Mouse (Mus musculus) intestine, embryonic 14.5 days (tissue): ENCODE results near the gene Fyb. TPM values are rescaled to one million over a fixed set of nuclear protein-coding genes. Genes with fewer than 3 reads are reported as not detected.

Source experiments
- ATAC-seq: fragments of 200-750 bp; cut with Nextera tagmentation; replicated peaks from 2 replicates; pipeline ENCODE4 v1.8.0; 2017; ENCODE audit warnings: low read depth, moderate number of reproducible peaks, moderate TSS enrichment, moderate library complexity; ENCODE audit not compliant: low FRiP score, low TSS enrichment
- DNase-seq: peaks from one replicate; pipeline ENCODE4 v3.0.0-alpha.2; 2018; ENCODE audit warnings: low spot score
- H3K27ac ChIP-seq: fragments of 300-500 bp; sonication (generic); 2 replicates; pipeline ENCODE4 v1.5.1; 2014; ENCODE audit warnings: low read depth, mild to moderate bottlenecking, control low read depth
- H3K27me3 ChIP-seq: fragments of 300-500 bp; sonication (generic); replicated peaks from 2 replicates; pipeline ENCODE4 v1.6.1; 2014; ENCODE audit warnings: low read length, control low read depth; ENCODE audit not compliant: control insufficient read depth, insufficient read depth
- H3K36me3 ChIP-seq: fragments of 300-500 bp; sonication (generic); 2 replicates; pipeline ENCODE4 v1.6.1; 2014; ENCODE audit warnings: low read length, control low read depth; ENCODE audit not compliant: control insufficient read depth, insufficient read depth
- H3K4me1 ChIP-seq: fragments of 300-500 bp; sonication (generic); replicated peaks from 2 replicates; pipeline ENCODE4 v1.6.1; 2014; ENCODE audit warnings: low read length, control low read depth, mixed read lengths; ENCODE audit not compliant: control insufficient read depth, insufficient read depth
- H3K4me2 ChIP-seq: fragments of 300-500 bp; sonication (generic); 2 replicates; pipeline ENCODE4 v1.6.1; 2014; ENCODE audit warnings: low read length
- H3K4me3 ChIP-seq: fragments of 300-500 bp; sonication (generic); 2 replicates; pipeline ENCODE4 v1.5.1; 2014; ENCODE audit warnings: low read depth, low read length, control low read depth, mixed read lengths
- H3K9ac ChIP-seq: fragments of 300-500 bp; sonication (generic); 2 replicates; pipeline ENCODE4 v1.6.1; 2014; ENCODE audit warnings: mild to moderate bottlenecking, low read length
- H3K9me3 ChIP-seq: fragments of 300-500 bp; sonication (generic); 2 replicates; pipeline ENCODE4 v1.6.1; 2016; ENCODE audit warnings: low read length, control low read depth; ENCODE audit not compliant: control insufficient read depth
- WGBS: fragments of 180-500 bp; shearing (Covaris S2); extraction: QIAGEN DNeasy Blood & Tissue Kit; methylation state at CpG from one replicate; pipeline ENCODE4 v1.1.7; 2014; 5-methylcytosine and 5-hydroxymethylcytosine counted together
- polyA plus RNA-seq: library from polyadenylated mRNA; unstranded; fragments of >200 nt; fragmentation: Nextera tagmentation; extraction: Ambion mirVana; gene quantifications from 2 replicates; pipeline ENCODE4 v1.2.1, GENCODE M21; 2014

Fyb gene
- 4.8 and 7.1 TPM in 2 replicates for polyA plus RNA-seq

- Histone ChIP-seq H3K27me3 (no peaks in the 10 kb centered on the region), H3K9ac (no peak within 1 kb of the TSS), H3K4me3 (no peak within 1 kb of the TSS), H3K9me3 (no peaks in the 10 kb centered on the region), H3K27ac (no peak within 1 kb of the TSS), H3K36me3 (no peaks in the 10 kb centered on the region), H3K4me2 (no peak within 1 kb of the TSS), H3K4me1 (no peaks in the 10 kb centered on the region)
- ATAC-seq (no peak), DNase-seq (no peak)
- 61% methylated on average over 8 of the region's 8 CpGs for WGBS
These were observed at the start of gene Fyb for GRCm38 (mm10) chr15:6522653-6523167. Fyb (plus strand) TSS chr15:6522853.

- no peaks in the 10 kb centered on the region for H3K27me3 ChIP-seq
- DNase-seq (no peak), ATAC-seq (no peak)
- no peak overlapping the region for H3K9ac ChIP-seq
- H3K27ac ChIP-seq = no peak overlapping the region
- 66% methylated on average over 3 of the region's 3 CpGs for WGBS
- no peak overlapping the region for H3K4me2 ChIP-seq
- H3K9me3 ChIP-seq = 0 out of 2 replicates have a peak, but pooled peaks cover 4% of the 10 kb centered on the region
- no peaks in the 10 kb centered on the region for H3K36me3 ChIP-seq
- H3K4me1 ChIP-seq = no peaks in the 10 kb centered on the region
- H3K4me3 ChIP-seq = no peak overlapping the region
These were observed 39.1 kb upstream of the Fyb start for GRCm38 (mm10) chr15:6483561-6483960.

GRCm38 (mm10) chr15:6492386-6492785 lies 30.3 kb upstream of the Fyb start:
- Histone ChIP-seq H3K9ac (no peak overlapping the region), H3K27ac (no peak overlapping the region), H3K27me3 (no peaks in the 10 kb centered on the region), H3K9me3 (no peaks in the 10 kb centered on the region), H3K36me3 (no peaks in the 10 kb centered on the region), H3K4me1 (no peaks in the 10 kb centered on the region), H3K4me2 (no peak overlapping the region), H3K4me3 (no peak overlapping the region)
- DNase-seq (no peak), ATAC-seq (no peak)
- 95% methylated on average over 2 of the region's 2 CpGs for whole genome bisulfite sequencing

- H3K36me3 ChIP-seq = no peaks in the 10 kb centered on the region
- ATAC-seq = no peak
- no peak overlapping the region for H3K4me3 ChIP-seq
- no peaks in the 10 kb centered on the region for H3K4me1 ChIP-seq
- H3K27me3 ChIP-seq = no peaks in the 10 kb centered on the region
- no peak overlapping the region for H3K27ac ChIP-seq
- WGBS = 87% methylated on average over 10 of the region's 10 CpGs
- H3K9me3 ChIP-seq = no peaks in the 10 kb centered on the region
- DNase-seq = no peak
- H3K9ac ChIP-seq = no peak overlapping the region
- H3K4me2 ChIP-seq = no peak overlapping the region
These were observed 24.1 kb upstream of the Fyb start for GRCm38 (mm10) chr15:6498396-6499070.

GRCm38 (mm10) chr15:6500787-6501186 lies 21.9 kb upstream of the Fyb start:
- Histone ChIP-seq H3K36me3 (no peaks in the 10 kb centered on the region), H3K4me3 (no peak overlapping the region), H3K9ac (no peak overlapping the region), H3K27ac (no peak overlapping the region), H3K27me3 (no peaks in the 10 kb centered on the region), H3K4me2 (no peak overlapping the region), H3K4me1 (no peaks in the 10 kb centered on the region), H3K9me3 (no peaks in the 10 kb centered on the region)
- ATAC-seq = no peak
- WGBS = 50% methylated on average over 1 of the region's 1 CpGs
- no peak for DNase-seq

- Histone ChIP-seq H3K27me3 (no peaks in the 10 kb centered on the region), H3K4me3 (no peak overlapping the region), H3K4me2 (no peak overlapping the region), H3K36me3 (no peaks in the 10 kb centered on the region), H3K4me1 (no peaks in the 10 kb centered on the region), H3K9ac (no peak overlapping the region), H3K27ac (no peak overlapping the region), H3K9me3 (no peaks in the 10 kb centered on the region)
- no peak for ATAC-seq
- no peak for DNase-seq
- 93% methylated on average over 1 of the region's 1 CpGs for WGBS
These were observed 5.1 kb upstream of the Fyb start for GRCm38 (mm10) chr15:6517525-6517924.

- H3K27me3 ChIP-seq = no peaks in the 10 kb centered on the region
- WGBS = 86% methylated on average over 19 of the region's 19 CpGs
- no peak overlapping the region for H3K4me3 ChIP-seq
- H3K27ac ChIP-seq = no peak overlapping the region
- H3K4me2 ChIP-seq = no peak overlapping the region
- ATAC-seq (no peak), DNase-seq (no peak)
- H3K36me3 ChIP-seq = no peaks in the 10 kb centered on the region
- no peaks in the 10 kb centered on the region for H3K4me1 ChIP-seq
- no peak overlapping the region for H3K9ac ChIP-seq
- H3K9me3 ChIP-seq = no peaks in the 10 kb centered on the region
These were observed 3.0 kb upstream of the Fyb start for GRCm38 (mm10) chr15:6519417-6520255.

GRCm38 (mm10) chr15:6520505-6521155 lies 2.0 kb upstream of the Fyb start:
- H3K4me1 ChIP-seq = no peaks in the 10 kb centered on the region
- H3K9me3 ChIP-seq = no peaks in the 10 kb centered on the region
- ATAC-seq (no peak), DNase-seq (no peak)
- H3K36me3 ChIP-seq = no peaks in the 10 kb centered on the region
- H3K9ac ChIP-seq = no peak overlapping the region
- H3K27ac ChIP-seq = no peak overlapping the region
- no peak overlapping the region for H3K4me2 ChIP-seq
- WGBS = 67% methylated on average over 10 of the region's 10 CpGs
- no peaks in the 10 kb centered on the region for H3K27me3 ChIP-seq
- H3K4me3 ChIP-seq = no peak overlapping the region
